Mouse (Mus musculus): ENCODE data around the gene Siglec1.
A peak's percentile ranks its signal among the peaks of the same experiment; 100 is the strongest.

Siglec1 gene

GRCm38 (mm10) chr2:131096101-131096795 is 9.7 kb upstream of the Siglec1 start:
- peak; percentile 44 for DNase-seq

DNA sequence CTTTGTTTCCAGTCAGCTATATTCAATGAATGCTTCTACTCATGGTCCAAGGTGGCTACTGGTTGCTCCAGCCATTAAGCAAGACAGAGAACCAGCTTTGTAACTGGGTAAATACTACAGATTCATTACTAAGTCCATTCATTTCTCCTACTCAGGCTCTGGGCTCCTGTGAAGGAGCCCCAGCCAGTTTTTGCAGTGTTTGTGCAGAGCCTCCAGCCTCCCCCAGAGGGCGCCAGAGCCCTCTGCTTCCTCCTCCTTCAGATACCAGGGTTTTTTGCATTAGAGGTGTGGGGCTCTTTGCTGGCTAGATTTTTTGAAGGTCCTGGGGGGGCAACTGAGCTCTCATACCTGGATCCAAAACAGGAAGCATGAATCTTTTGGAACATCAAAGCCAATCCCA is 8.3 kb upstream of the Siglec1 start:
- peak; percentile 76 for DNase-seq

DNA sequence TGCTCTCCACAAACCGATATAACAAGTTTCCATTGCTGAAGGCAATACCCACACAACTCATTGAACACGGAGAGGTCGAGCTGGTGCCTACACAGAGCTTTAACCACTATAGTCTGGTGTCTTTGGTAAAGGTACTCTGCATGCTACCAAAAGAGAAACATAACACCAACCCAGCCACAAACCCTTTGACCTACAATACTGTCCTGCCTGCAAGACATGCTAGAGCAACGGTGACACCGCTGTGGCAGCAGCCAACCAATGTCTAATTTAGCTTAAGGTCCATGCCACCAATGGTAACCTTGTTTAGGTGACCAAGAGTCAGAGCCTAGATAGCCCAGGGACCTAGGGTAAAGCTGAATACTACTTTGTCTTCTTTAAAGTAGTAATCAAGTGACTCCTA is 7.0 kb upstream of the Siglec1 start:
- DNase-seq: no peak

DNA sequence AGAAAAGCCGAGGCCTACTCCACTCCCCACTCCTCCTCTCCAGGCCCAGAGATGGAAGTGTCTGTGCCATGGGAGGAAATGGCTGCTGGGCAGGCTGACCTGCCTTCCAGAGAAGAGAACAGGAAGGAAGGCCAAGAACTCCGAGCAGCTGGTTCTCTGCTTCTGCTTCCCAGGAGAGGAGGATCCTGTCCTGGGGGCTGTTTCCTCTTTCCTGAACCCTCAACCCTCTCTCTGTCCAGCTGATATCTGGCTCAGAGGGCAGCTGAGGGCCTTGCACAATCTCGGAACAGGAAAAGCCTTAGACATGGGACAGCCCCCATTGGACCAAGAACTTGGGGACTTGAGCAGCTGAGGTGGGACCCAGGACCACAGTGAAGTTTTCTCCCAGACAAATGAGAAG is 4.3 kb upstream of the Siglec1 start:
- DNase-seq: no peak

DNA sequence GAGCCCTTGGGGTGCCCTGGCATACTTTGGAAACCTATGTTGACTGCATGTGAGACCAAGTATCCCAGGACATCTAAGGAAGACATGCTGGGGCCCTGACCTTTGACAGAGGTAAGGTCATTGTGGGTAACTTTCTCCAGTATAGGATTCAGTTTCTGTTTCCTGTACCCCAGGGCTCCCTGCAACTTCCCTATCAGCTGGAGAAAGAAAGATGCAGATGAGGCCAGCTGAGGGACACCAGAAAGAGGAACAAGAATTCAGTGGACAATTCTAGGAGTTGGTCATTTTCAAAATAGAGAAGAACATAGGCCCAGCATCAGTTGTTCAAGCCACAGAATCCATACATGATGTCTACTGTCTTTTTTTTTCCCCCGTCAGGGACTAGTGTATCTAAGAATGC is 3.1 kb upstream of the Siglec1 start:
- DNase-seq: no peak

GRCm38 (mm10) chr2:131088581-131088980 is 2.0 kb upstream of the Siglec1 start:
- DNase-seq: no peak

DNA sequence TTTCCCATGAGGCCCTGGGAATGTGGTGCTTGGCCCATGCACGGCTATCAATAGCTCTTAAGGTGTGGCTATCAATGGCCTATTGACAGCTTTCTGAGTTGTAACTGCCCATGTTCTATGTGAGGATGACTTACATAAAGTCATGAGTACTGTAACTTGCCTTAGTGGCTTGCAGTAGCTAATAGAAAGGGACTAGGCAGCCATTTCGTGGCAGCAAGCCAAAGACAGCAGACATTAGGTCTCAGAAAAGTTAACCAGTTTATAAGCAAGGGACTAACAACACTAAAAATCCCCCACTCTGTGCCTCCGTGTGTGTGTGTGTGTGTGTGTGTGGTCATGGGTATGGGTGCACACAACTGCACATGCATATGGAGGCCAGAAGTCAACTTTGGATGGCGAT is 2.4 kb downstream of the Siglec1 start:
- DNase-seq: no peak

DNA sequence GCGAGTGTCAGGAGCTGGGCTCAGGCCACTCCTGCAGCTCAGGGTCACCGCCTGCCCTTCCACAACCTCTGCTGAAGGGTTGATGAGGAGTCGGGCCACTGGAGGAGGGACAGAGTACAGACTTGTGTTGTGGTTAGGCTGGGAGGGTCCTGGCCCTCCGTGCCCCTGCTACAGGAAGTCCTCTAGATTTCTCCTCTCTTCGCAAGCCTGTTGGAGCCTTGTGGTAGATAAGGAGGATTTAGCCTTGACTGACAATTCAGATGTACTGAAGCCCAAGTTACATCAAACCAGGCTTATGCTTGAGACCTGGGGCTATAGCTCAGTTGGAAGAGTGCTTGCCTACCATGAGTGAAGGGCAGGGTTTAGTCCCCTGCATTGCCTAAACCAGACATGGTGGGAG is 6.1 kb downstream of the Siglec1 start:
- DNase-seq: no peak

DNA sequence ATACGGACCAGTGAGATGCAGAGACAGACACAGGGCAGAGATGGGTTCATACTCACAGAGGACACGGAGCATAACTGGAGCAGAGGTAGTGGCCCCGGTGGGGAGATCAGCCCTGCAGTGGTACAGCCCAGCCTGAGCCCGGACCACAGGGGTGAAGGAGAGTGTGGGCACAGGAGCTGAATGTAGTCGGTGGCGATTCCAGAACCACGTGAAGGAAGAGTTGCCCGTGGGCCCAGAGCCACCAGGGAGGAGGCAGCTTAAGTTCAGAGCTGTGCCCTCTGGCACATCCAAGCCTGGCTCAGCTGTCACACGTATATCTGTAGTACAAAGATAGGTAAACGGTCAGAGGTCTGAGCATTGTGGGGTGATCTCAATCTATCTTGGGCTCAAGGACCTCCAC is 14.0 kb downstream of the Siglec1 start:
- no peak for DNase-seq

DNA sequence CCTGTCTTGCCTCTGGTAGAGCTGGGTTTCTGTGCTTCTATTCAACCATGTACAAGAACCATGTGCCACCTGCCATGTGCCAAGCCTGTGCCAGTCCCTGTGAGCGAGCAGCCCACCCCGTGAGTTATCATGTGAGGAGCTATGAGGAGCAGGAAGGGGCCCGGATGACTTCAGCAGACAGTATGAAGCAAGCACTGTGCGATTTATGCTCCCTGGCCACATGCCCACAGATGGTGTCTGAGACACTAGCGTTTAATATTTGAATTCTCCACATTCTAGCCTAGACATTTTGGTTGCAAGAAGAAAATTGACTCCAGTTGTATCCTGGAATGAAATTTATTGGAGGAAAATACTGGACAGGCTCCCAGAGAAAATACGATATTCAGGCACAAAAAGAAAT is 19.1 kb downstream of the Siglec1 start:
- no peak for DNase-seq

DNA sequence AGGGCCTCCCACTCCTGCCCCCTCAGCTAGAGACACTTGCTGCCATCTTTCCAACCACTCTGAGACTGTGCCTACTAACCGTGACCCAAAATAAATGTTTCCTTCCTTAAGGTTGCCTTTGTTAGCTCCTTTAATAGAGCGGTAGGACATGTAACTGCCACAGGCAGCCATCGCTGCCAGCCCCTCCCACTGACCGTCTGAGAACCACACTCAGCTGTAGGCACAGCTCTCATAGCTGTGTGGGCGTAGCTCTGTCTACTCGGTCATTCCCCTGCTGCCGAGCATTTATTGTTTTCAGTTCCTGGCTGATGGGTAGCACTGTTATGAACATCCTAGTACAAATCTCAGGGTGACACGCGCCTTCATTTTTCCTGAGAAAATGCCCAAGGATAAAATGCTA is 20.2 kb downstream of the Siglec1 start:
- DNase-seq: no peak

GRCm38 (mm10) chr2:131063404-131063864 is 23.1 kb downstream of the Siglec1 start, which contains the start of gene Adam33:
Gene Adam33 (minus strand): TSS chr2:131063814.
- no peak for DNase-seq

- DNase-seq: no peak
Observed at GRCm38 (mm10) chr2:131061607-131062006, 25.0 kb downstream of the Siglec1 start.

- DNase-seq: no peak
Observed at GRCm38 (mm10) chr2:131060784-131061183, 25.8 kb downstream of the Siglec1 start.

GRCm38 (mm10) chr2:131059781-131060540 is 26.6 kb downstream of the Siglec1 start:
- DNase-seq: no peak

GRCm38 (mm10) chr2:131059377-131059776 is 27.2 kb downstream of the Siglec1 start:
- DNase-seq: no peak

- DNase-seq: no peak
Observed at GRCm38 (mm10) chr2:131058672-131059071, 27.9 kb downstream of the Siglec1 start.

DNA sequence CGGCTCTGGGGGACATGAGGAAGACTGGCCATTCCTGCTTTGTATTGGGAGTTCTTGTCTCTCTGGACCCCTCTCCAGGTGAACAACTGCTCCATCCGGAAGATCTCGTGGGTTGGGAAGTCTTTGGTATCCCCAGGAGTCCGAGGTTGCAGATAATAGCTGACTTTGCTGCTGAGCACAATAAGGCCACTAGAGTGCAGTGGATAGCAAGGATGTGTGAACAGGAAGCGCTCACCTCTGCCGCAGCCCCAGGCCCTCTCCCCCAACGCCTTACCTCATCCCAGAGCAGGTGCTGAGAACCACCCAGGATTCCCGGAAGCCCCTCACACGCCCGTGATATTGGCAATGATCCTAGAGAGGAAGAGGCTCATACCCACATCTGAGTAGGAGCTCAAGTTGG is 30.4 kb downstream of the Siglec1 start:
- peak; percentile 30 for DNase-seq

GRCm38 (mm10) chr2:131055631-131056030 is 30.9 kb downstream of the Siglec1 start:
- peak; percentile 58 for DNase-seq

GRCm38 (mm10) chr2:131054646-131055264 is 31.8 kb downstream of the Siglec1 start:
- DNase-seq: no peak

DNA sequence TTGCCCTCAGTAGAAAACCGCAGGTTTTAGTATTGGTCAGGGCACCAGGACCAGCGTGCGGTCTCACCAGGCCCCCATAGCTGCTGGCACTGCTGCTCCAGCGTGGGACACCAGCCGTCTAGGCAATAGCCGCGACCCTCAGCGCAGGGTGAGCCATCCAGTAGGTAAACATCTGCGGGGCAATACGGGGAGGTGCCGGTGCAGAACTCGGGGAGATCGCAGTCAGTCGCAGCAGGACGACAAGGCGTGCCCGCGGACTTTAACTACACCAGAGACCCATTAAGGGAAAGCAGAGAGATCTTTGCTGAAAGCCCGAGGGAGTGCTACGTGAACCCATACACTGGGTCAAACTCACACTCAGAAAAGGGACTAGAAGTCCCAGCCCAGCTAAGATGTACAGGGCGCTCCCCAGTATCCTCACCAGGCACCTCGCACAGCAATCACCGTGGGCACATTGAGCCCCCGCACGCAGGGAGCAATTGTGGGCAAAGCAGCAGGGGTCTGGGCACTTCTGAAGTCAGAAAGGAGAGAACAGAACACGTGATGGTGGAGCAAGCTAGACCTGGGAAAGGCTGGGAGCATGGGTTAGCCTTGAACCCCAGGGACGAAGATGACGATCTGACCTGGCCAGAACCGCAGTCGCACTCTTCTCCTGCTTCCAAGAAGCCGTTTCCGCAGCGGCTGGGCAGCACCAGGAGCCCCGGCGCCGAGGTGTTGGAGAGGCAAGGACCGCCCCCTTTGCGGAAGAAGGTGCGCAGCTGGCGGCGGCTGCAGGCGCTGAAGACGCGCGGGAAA is 32.5 kb downstream of the Siglec1 start:
- peak; percentile 30 for DNase-seq

- no peak for DNase-seq
Observed at GRCm38 (mm10) chr2:131052862-131053418, 33.6 kb downstream of the Siglec1 start.

- DNase-seq: no peak
Observed at GRCm38 (mm10) chr2:131052043-131052442, 34.5 kb downstream of the Siglec1 start.

All from thymus, postnatal 14 days (tissue).